Mouse (Mus musculus): Measurements from ENCODE around the gene Ajuba.

GRCm38 (mm10) chr14:54621133-54621532 is 43.8 kb upstream of the Ajuba start, which contains the start of gene Psmb11:
- TF ChIP-seq GATA1 (IDR thresholded peaks at IDR 0.05; ENCODE audit: borderline replicate concordance, low read length): no peak
- TF ChIP-seq FLI1 (IDR thresholded peaks at IDR 0.05; ENCODE audit: low read length): no peak
